Mouse (Mus musculus) embryonic fibroblast, embryonic 13.5 days (primary cell): ENCODE measurements around the gene Vps25. TPM values are rescaled to one million over a fixed set of nuclear protein-coding genes. Genes with fewer than 3 reads are reported as not detected.

Source experiments
- H3K27ac ChIP-seq: 2 replicates; pipeline ENCODE4 v1.5.1; 2012; ENCODE audit warnings: low read length, control low read depth, inconsistent platforms; ENCODE audit not compliant: insufficient read depth
- H3K4me1 ChIP-seq: 2 replicates; pipeline ENCODE4 v1.6.1; 2011; ENCODE audit warnings: low read length; ENCODE audit not compliant: control insufficient read depth, insufficient read depth
- H3K4me3 ChIP-seq: 2 replicates; pipeline ENCODE4 v1.5.1; 2011; ENCODE audit warnings: mild to moderate bottlenecking, control low read depth, low read length; ENCODE audit not compliant: insufficient read depth
- CTCF ChIP-seq: IDR thresholded peaks from 2 replicates; pipeline ENCODE4 v1.5.1; 2011; ENCODE audit warnings: mild to moderate bottlenecking, control low read depth, low read length, moderate library complexity, borderline replicate concordance; ENCODE audit not compliant: insufficient read depth
- POLR2A ChIP-seq: IDR thresholded peaks from 2 replicates; pipeline ENCODE4 v1.6.1; 2011; ENCODE audit warnings: low read depth, mild to moderate bottlenecking, control low read depth, low read length, moderate library complexity
- polyA plus RNA-seq: library from polyadenylated mRNA; stranded (reverse); fragments of >200 nt; gene quantifications from 2 replicates; pipeline ENCODE4 v1.2.4, GENCODE M21; 2011; ENCODE audit warnings: low read depth; ENCODE audit not compliant: missing spikeins, insufficient read length

Gene Vps25
- polyA plus RNA-seq, 1 experiment: 99.4 TPM

DNA sequence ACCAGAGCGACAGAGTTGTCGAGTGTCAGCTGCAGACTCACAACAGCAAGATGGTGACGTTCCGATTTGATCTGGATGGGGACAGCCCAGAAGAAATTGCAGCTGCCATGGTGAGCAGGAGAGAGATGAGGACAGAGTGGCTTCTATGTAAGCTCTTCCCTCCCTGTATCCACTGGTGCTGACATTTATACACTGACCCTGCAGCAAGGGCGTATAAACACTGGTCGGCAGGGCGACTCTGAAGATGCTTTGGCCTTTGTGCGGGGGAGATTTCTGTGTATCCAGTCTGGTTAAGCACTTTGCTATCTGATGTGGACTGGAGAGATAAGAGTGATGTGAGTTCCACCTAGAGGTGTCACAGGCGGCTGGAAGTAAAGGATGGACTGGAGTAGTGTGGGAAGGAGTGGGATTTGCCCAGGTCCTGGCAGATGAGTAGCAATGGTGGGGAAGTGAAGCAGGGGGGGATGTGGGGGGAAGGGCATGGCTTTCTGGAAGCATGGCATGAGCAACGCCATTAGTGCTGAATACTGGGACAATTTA is 16.1 kb downstream of the Vps25 start:
- H3K4me3 ChIP-seq: no peak overlapping the region
- peaks cover 4% of the 10 kb centered on the region; the same call in 1 of the 2 replicates for H3K4me1 ChIP-seq
- TF ChIP-seq CTCF: no peak
- no peak for TF ChIP-seq POLR2A
- H3K27ac ChIP-seq: no peak overlapping the region

DNA sequence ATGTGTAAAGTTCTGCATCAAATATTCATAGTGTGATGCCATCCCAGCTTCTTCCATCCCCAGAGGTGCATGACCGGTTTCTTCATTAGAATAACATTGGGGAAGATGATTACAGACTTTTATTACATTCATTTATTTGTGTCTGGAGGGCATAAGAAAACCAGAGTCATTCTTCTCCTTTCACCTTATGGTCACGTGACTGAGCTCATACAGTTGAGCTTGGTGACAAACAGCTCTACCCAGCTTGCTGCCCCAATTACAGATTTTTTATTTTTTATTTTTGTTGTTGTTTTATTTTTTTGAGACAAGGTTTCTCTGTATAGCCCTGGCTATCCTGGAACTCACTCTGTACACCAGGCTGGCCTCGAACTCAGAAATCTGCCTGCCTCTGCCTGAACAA is 18.9 kb downstream of the Vps25 start:
- no peak for TF ChIP-seq POLR2A
- no peak for TF ChIP-seq CTCF
- no peak overlapping the region for H3K4me3 ChIP-seq
- H3K4me1 ChIP-seq: peaks cover 3% of the 10 kb centered on the region; the same call in 1 of the 2 replicates
- H3K27ac ChIP-seq: no peak overlapping the region

DNA sequence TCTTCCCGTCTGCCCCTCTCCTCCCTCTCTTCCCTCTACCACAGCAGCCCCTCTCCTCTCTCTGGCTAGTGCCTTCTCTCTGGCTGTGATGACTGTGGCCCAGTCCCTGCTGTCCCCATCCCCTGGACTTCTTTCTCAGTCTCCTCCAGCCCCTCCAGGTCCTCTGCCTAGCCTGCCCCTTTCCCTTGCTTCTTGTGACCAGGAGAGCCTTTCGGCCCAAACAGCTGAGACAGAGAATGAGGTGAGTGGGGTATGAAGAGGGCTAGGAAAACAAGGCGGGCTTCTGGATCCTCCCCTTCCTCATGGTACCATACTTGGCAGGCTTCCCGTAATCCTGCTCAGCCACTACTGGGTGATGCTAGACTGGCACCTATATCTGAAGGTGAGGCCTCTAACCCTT is 21.8 kb downstream of the Vps25 start:
- Histone ChIP-seq H3K4me3 (no peak overlapping the region), H3K27ac (no peak overlapping the region), H3K4me1 (peaks cover 5% of the 10 kb centered on the region; the same call in 1 of the 2 replicates)
- TF ChIP-seq POLR2A: no peak
- TF ChIP-seq CTCF: no peak

DNA sequence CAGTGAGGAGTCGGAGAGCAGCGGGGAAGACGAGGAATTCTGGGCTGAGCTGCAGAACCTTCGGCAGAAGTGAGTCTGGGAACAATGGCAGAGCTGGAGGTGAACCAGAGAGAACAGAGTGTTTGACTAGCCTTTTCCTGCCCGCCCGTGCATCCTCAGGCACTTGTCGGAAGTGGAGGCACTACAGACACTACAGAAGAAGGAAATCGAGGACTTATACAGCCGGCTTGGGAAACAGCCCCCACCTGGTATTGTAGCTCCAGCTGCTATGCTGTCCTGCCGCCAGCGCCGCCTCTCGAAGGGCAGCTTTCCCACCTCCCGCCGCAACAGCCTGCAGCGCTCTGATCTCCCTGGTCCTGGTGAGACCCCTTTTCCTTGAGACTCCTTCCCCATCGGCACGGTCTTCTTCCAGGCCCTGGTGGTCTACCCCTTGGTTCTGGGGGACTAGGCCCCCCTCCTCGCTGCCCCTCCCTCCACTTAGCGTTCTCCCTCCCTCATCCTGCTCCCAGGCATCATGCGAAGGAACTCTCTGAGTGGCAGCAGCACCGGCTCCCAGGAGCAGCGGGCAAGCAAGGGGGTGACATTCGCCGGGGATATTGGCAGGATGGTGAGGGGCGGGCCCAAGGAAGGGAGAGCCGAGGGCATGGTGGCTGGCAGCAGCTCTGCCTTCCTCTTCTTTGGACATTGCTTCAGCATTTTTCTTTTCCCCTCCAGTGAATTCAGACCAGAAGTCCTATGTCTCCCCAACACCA is 23.0 kb downstream of the Vps25 start:
- no peak overlapping the region for H3K4me3 ChIP-seq
- no peak overlapping the region for H3K27ac ChIP-seq
- TF ChIP-seq CTCF (no peak), POLR2A (no peak; the same call in 1 of the 2 replicates)
- H3K4me1 ChIP-seq: peaks cover 5% of the 10 kb centered on the region; the same call in 1 of the 2 replicates

DNA sequence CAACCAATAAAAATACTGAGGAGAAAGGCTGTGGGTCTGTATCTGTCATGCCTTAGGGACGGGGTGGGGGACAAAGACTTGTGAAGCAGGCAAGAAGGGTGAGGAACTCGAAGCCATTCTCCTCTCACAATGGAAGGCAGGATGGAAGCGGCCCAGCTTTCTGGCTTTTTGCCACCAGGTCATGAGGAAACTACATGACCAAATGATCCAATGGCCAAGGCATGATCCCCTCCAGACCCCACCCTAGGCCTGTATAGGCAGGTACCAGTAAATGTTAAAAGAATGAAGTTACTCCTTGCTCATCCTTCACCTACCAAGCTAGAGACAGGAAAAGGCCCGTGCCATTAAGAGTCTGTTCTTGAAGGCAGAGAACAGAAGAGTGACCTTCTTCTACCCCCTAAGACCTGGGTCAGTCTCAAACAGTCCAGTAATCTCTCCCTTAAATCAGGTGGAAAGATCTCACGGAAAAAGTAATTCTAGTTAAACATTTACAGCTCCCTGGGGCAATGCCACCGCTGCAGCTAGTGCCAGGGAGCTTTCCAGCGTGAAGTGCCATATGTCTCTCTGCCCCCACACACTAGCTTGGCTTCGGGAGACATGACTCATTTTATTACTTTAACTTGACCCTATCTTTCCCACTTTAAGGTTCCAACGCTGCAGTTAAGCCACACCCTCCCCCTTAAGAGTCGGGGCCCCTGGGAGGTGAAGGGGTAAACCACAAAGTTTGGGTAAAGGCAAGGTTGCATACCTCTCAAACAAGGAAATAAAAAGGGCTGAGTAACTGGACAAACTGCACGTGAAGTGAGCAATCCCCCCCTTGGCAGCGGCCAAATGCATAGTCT is 24.1 kb downstream of the Vps25 start:
- TF ChIP-seq POLR2A (peak; percentile 29; the same call in 1 of the 2 replicates), CTCF (no peak)
- peak overlapping the region; percentile 58; the same call in 1 of the 2 replicates for H3K27ac ChIP-seq
- peaks cover 5% of the 10 kb centered on the region; the same call in 1 of the 2 replicates for H3K4me1 ChIP-seq
- peak overlapping the region; percentile 73 for H3K4me3 ChIP-seq

DNA sequence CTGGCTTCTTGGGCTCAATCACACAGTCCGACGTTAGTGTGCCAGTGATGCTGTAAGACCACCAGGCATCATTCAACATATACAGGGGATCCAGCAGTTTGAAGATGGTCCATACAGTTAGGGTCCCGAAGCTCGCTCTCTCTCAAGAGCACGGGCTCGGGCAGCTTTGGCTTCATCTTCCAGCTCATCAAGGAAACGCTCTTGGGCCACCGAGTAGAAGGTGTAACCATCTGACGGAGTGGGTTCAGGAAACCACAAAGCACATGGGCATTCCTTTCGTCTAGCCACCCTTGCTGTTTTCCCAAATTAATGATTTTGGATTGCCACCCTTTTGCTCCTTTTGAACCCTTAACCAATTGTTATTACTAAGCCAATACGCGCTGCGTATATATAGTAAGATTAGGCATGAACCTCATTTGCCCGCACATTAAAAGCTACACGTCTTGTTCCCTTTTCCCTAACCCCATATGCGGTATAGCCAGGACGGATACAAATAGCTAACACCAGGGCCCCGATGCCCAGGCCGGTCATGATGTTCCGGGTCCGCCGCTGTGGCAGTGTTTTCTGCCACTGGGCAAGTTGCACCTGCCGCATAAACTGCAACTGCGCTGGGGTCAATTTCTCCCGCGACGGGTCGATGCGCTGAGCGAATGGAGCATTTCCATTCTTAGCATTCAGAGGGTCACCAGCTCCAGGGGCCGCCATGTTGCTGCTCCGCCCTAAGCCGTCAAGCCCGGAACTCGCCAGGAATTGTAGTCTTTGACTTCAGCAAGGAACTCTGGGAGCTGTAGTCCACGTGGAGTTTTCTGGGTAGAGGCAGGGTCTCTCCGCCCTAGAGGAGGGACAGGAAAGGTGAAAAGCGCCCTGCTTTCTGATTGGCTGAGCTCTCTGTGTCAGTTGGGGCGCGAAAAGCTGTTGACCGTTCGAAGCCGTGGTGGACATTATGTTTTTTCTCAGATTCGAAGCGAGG is 25.0 kb downstream of the Vps25 start, which contains the start of the genes Cntd1 and Coa3:
Gene Cntd1 (plus strand): TSS at position 790 of the 970 bp plus-strand sequence.
Gene Coa3 (minus strand): TSS at position 892 of the 970 bp plus-strand sequence.
- H3K4me1 ChIP-seq: peaks cover 5% of the 10 kb centered on the region; the same call in 1 of the 2 replicates
- H3K27ac ChIP-seq: peak within 1 kb of the TSS; percentile 58
- peak; percentile 88 for TF ChIP-seq POLR2A
- no peak for TF ChIP-seq CTCF
- peak within 1 kb of the TSS; percentile 73 for H3K4me3 ChIP-seq

DNA sequence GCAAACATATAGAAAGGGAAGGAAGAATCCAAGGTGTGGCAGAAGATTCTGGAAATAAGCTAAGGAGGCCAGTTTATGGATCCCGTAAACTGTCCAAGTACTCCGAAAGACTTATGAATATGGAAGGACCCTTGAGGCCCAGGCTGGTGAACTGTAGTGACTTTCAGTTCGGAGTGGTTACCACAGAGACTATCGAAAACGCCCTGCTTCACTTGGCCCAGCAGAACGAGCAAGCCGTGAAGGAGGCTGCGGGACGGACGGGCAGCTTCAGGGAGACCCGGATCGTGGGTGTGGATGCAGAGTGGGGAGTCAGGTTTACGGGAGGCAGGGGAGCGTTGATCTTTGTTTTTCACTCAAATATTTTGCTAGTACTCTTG is 25.7 kb downstream of the Vps25 start:
- Histone ChIP-seq H3K4me1 (peaks cover 5% of the 10 kb centered on the region; the same call in 1 of the 2 replicates), H3K4me3 (no peak overlapping the region), H3K27ac (no peak overlapping the region)
- TF ChIP-seq POLR2A (no peak), CTCF (no peak)

DNA sequence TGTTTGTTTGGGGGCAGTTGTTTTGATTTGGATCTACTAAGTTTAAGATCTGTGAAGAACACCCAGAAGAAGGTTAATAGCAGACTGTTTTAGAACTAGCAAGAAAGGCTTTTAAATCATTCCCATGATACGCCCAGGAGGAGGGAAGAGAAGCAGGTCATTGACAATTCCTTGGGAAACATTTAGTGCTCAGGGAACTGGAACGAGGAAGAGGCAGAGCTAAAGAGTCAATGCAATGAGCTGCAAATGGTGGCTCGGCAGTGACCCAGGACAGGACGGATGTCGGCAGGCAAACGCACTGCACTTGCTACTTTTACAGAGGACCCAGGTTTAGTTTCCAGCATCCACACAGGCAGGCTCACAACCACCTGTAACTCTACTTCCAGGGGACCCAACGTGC is 27.3 kb downstream of the Vps25 start:
- Histone ChIP-seq H3K4me3 (no peak overlapping the region), H3K4me1 (peaks cover 5% of the 10 kb centered on the region; the same call in 1 of the 2 replicates), H3K27ac (no peak overlapping the region)
- TF ChIP-seq POLR2A: no peak
- TF ChIP-seq CTCF: no peak

DNA sequence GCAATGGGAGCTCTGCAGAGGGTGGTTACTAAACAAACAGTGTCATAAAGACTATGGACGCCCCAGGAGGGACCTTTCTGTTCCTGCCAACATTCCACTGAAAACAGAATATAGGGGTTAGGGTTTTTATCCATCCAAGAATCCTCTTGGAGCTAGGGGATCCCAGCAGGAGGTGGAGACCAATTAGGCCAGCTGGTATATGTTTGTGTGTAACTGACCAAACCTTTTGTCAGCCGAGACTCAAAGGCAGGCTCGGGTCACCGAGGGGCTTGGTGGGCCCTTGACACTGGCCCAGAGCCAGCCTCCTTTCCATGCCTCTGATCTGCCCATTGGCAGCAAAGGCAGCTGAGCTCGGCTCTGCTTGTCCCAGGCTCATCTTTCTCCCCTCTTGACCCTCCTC is 29.4 kb downstream of the Vps25 start:
- no peak for TF ChIP-seq POLR2A
- no peak for TF ChIP-seq CTCF
- H3K4me3 ChIP-seq: no peak overlapping the region
- H3K4me1 ChIP-seq: no peaks in the 10 kb centered on the region
- H3K27ac ChIP-seq: no peak overlapping the region
